Mouse (Mus musculus) lung, embryonic 16.5 days (tissue): ENCODE measurements at regions not wholly inside any gene's neighbourhood (a gene's known extent, or its start where the extent isn't known, plus 50 kb on each side); places are given as distances from the start of the nearest gene placed in this dataset.

Experiments
- ATAC-seq: fragments of 200-750 bp; cut with Nextera tagmentation; 2 replicates; pipeline ENCODE4 v1.8.0; 2017; ENCODE audit warnings: low read depth, mild to moderate bottlenecking, moderate library complexity
- H3K27ac ChIP-seq: fragments of 300-500 bp; sonication (generic); 2 replicates; pipeline ENCODE4 v1.5.1; 2014; ENCODE audit warnings: mild to moderate bottlenecking, control low read depth, low read length
- H3K27me3 ChIP-seq: fragments of 300-500 bp; sonication (generic); 2 replicates; pipeline ENCODE4 v1.6.1; 2014; ENCODE audit warnings: low read depth, low read length, mixed read lengths; ENCODE audit not compliant: control insufficient read depth, insufficient read depth
- H3K36me3 ChIP-seq: fragments of 300-500 bp; sonication (generic); 2 replicates; pipeline ENCODE4 v1.6.1; 2014; ENCODE audit warnings: low read length; ENCODE audit not compliant: control insufficient read depth, insufficient read depth
- H3K4me1 ChIP-seq: fragments of 300-500 bp; sonication (generic); replicated peaks from 2 replicates; pipeline ENCODE4 v1.6.1; 2014; ENCODE audit warnings: low read length, mixed read lengths; ENCODE audit not compliant: control insufficient read depth, insufficient read depth
- H3K4me2 ChIP-seq: fragments of 300-500 bp; sonication (generic); 2 replicates; pipeline ENCODE4 v1.6.1; 2014; ENCODE audit warnings: low read depth, low read length, control low read depth
- H3K4me3 ChIP-seq: fragments of 300-500 bp; sonication (generic); 2 replicates; pipeline ENCODE4 v1.5.1; 2014; ENCODE audit warnings: mild to moderate bottlenecking, low read length, control low read depth
- H3K9ac ChIP-seq: fragments of 300-500 bp; sonication (generic); 2 replicates; pipeline ENCODE4 v1.6.1; 2014; ENCODE audit warnings: low read length, control low read depth
- H3K9me3 ChIP-seq: fragments of 300-500 bp; sonication (generic); 2 replicates; pipeline ENCODE4 v1.6.1; 2016; ENCODE audit warnings: low read length; ENCODE audit not compliant: control insufficient read depth
- WGBS: fragments of 180-500 bp; shearing (Covaris S2); extraction: QIAGEN DNeasy Blood & Tissue Kit; methylation state at CpG from one replicate; pipeline ENCODE4 v1.1.7; 2014; 5-methylcytosine and 5-hydroxymethylcytosine counted together

DNA sequence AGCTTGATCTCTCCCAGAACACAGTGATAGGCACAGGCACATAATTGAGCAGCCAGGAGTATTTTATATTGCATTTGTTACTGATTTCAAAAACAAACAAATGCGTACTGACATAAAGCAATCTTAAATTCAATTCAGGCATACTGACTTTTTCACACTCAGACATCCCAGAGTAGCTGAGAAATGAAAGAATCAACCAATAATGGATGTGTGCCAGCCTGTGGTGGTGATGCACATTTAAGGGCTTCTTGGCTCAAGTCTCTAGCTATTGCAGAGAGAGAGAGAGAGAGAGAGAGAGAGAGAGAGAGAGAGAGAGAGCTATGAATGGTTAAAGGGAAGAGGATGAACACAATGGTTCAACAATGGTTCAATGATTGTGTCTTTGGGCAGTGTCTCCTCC is 426.1 kb upstream of the Nrp1 start:
- Histone ChIP-seq H3K9ac (no peak overlapping the region), H3K4me2 (no peak overlapping the region), H3K36me3 (no peaks in the 10 kb centered on the region), H3K9me3 (no peaks in the 10 kb centered on the region), H3K4me3 (no peak overlapping the region), H3K4me1 (no peaks in the 10 kb centered on the region), H3K27me3 (no peaks in the 10 kb centered on the region), H3K27ac (no peak overlapping the region)
- WGBS = 75% methylated on average over 1 of the region's 1 CpGs
- no peak for ATAC-seq

DNA sequence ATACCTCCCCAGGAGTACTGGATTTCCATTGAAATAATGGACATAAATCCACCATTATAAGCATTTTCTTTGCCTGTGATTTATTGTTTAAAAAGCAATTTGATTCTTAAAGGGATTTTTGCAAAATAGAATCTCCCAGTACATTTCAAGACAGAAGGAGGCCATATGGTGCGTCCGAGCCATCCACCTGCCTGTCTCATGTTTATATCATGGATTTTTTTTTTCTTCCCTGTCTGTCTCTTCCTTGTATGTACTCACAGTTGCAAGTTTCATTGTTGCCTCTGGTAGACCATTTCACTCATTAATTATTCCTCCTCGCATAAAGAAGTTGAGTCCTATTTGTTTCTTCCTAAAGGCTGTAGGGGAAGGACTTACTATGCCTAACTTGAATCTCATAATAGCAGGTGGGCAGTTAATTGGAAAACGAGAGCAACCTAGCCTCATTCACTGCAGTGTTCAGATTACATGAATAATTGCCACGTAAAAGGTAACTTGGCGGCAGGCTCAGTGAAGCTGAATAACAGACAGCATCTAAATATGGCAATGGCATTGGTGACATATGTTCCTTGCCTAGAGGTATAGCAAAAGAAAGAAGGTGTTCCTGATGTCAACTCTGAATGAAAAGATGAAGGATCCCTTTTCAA is 421.5 kb upstream of the Nrp1 start:
- no peaks in the 10 kb centered on the region for H3K9me3 ChIP-seq
- H3K4me2 ChIP-seq = no peak overlapping the region
- H3K36me3 ChIP-seq = no peaks in the 10 kb centered on the region
- H3K4me3 ChIP-seq = no peak overlapping the region
- no peaks in the 10 kb centered on the region for H3K27me3 ChIP-seq
- ATAC-seq = no peak
- H3K4me1 ChIP-seq = no peaks in the 10 kb centered on the region
- WGBS = 86% methylated on average over 6 of the region's 6 CpGs
- H3K27ac ChIP-seq = no peak overlapping the region
- no peak overlapping the region for H3K9ac ChIP-seq

DNA sequence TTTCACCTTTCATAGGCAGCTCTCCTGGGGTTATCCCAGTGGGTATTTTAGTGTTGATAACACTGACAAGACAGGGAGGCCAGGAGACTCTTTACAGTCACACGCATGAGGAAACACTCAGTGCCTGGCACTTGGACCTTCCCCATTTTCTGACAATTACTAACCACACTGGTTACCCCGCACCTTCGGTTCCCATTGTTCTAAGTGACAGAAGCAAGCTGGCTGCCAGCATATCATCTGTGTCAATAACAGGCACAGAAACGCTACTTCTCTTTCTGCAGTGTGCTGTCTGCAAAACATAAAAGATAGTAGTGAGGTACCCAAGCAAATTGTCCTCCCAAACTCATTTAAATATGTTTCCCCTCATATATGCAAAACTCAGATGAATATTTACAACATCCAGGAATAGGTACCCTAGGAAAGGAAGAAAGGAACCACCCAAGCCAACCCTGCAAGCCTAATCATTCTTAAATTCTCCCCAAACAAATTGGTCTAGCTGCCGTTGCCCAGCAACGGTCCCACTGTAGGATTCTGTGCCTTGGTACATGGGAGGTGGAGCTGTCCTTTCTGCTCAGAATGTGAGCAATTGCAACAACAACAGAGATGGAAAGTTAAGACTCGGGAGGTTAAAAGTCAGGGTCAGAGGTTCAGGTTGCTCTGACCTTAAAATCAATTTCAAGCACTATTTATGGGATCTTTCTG is 419.0 kb upstream of the Nrp1 start:
- H3K4me1 ChIP-seq = no peaks in the 10 kb centered on the region
- H3K27me3 ChIP-seq = no peaks in the 10 kb centered on the region
- ATAC-seq = no peak
- H3K9ac ChIP-seq = no peak overlapping the region
- no peak overlapping the region for H3K4me3 ChIP-seq
- no peaks in the 10 kb centered on the region for H3K36me3 ChIP-seq
- WGBS = 48% methylated on average over 7 of the region's 7 CpGs
- H3K4me2 ChIP-seq = no peak overlapping the region
- H3K27ac ChIP-seq = no peak overlapping the region
- H3K9me3 ChIP-seq = no peaks in the 10 kb centered on the region

DNA sequence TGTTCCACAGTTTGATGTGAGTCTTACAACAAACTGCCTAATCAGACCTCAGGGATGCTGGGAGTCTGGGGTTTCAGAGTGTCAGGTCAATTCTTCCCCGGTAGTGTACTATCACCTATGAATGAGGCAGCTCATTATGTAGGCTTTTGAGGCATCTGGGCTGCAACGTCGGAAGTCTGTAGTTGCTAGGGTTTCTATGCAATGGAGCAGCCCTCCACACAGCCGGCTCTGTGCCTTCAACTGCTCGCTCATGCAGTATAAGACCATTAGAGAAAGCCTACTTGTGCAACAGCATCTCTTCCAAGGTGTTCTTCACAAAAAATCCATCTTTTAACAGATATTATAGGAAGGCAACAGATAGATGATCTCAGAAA is 418.4 kb upstream of the Nrp1 start:
- ATAC-seq = no peak
- H3K4me2 ChIP-seq = no peak overlapping the region
- no peak overlapping the region for H3K9ac ChIP-seq
- WGBS = 66% methylated on average over 5 of the region's 5 CpGs
- no peak overlapping the region for H3K4me3 ChIP-seq
- no peaks in the 10 kb centered on the region for H3K27me3 ChIP-seq
- no peak overlapping the region for H3K27ac ChIP-seq
- no peaks in the 10 kb centered on the region for H3K9me3 ChIP-seq
- H3K36me3 ChIP-seq = no peaks in the 10 kb centered on the region
- no peaks in the 10 kb centered on the region for H3K4me1 ChIP-seq

DNA sequence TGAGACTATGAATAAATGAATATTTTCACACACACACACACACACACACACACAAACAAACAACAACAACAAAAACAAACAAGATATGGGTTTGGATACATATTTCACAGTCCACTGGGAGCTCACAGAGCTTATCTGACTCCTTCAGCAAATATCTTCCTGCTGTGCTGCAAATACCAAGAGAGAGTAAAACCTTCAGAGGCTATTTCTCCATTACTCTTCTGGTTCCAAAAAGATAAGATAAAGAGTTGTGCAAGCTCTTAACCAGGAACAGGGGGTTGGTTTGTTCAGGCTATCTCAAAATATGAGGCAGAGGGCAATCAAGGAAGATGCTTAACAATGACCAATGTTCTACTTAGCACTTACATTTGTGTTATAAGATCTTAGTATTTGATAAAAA is 416.1 kb upstream of the Nrp1 start:
- no peaks in the 10 kb centered on the region for H3K36me3 ChIP-seq
- ATAC-seq = no peak
- no peak overlapping the region for H3K9ac ChIP-seq
- no peaks in the 10 kb centered on the region for H3K9me3 ChIP-seq
- no peak overlapping the region for H3K4me3 ChIP-seq
- H3K4me2 ChIP-seq = no peak overlapping the region
- no peaks in the 10 kb centered on the region for H3K27me3 ChIP-seq
- H3K27ac ChIP-seq = no peak overlapping the region
- no peaks in the 10 kb centered on the region for H3K4me1 ChIP-seq

DNA sequence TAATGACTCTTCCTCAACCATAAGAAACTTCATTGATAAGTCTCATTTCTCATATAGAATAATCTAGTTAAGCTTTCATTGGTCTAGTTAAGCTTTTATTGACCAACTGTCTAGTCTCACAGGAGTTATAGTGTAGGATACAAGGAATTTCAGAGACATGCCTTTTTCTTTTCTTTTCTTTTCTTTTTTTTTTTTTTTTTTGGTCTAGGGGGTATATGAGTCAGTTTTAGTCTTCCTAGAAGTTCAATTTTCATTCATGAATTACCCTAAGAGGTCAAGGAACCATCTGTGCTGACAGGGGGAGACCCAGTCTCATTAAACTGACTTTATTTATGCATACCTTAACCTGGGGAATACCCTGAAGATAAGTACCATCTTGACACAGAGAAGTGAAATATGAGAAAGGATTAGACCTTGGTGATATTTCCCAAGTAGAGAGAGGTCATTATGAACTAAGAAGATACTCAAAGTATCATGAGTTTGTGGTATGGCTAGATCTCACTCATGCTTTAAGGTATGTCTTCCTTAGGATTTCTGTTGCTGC is 413.4 kb upstream of the Nrp1 start:
- H3K4me1 ChIP-seq = no peaks in the 10 kb centered on the region
- no peak overlapping the region for H3K4me2 ChIP-seq
- H3K27ac ChIP-seq = no peak overlapping the region
- H3K9me3 ChIP-seq = no peaks in the 10 kb centered on the region
- H3K9ac ChIP-seq = no peak overlapping the region
- H3K36me3 ChIP-seq = no peaks in the 10 kb centered on the region
- H3K27me3 ChIP-seq = no peaks in the 10 kb centered on the region
- ATAC-seq = no peak
- no peak overlapping the region for H3K4me3 ChIP-seq

DNA sequence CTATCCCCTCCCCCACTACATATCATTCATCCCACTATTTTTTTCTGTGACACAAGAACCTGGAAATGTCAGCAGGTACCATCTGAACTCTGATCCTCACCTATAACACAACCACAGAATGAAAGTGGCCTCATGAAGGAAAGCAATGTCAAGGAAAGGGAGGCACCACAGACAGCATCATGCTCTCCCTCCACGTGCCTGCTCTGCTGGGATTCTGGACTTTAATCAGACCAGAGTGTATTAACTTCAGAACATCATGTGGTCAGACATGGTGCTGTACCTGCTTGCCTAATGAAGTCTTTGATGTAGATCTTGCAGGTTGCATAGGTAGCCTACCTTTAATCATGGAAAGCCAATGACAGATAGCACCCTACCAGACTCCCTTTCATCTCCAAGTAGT is 400.8 kb upstream of the Nrp1 start:
- H3K4me3 ChIP-seq = no peak overlapping the region
- ATAC-seq = no peak
- no peaks in the 10 kb centered on the region for H3K36me3 ChIP-seq
- no peak overlapping the region for H3K9ac ChIP-seq
- H3K27me3 ChIP-seq = no peaks in the 10 kb centered on the region
- H3K4me1 ChIP-seq = no peaks in the 10 kb centered on the region
- WGBS = 73% methylated on average over 1 of the region's 1 CpGs
- H3K27ac ChIP-seq = no peak overlapping the region
- no peak overlapping the region for H3K4me2 ChIP-seq
- H3K9me3 ChIP-seq = no peaks in the 10 kb centered on the region

DNA sequence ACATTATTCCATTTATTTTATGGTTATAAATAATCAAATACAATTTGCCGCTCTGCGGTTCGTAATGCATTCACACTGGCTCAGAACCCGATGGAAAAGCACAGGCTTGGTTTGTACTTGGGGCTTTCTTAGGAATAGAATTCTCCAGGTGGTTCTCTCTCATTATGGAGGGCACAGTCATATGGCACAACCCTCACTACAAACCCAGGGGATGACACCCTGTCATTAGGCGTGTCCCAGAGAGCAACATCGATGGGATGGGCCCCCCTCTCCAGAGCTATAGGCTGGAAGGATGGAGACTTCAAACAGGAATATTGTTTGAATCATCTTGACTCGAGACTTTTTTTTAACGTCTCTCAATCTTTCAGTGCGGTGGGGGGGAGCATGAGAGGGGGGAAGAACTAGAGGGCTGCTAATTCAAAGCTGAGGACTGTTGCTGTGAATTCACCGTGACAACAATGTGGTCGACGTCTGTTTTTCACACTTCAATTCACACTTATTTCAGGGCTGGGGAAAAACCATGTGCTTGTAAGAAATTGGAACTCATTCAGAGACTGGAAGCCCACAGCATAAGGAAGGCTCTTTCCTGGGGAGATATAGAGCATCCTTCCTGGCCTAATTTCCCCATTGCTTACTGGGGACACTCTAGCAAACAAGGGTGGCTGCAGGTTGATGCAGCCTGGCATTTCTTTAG is 399.9 kb upstream of the Nrp1 start:
- WGBS = 67% methylated on average over 12 of the region's 12 CpGs
- Histone ChIP-seq H3K4me2 (no peak overlapping the region), H3K9ac (no peak overlapping the region), H3K4me3 (no peak overlapping the region), H3K27ac (no peak overlapping the region), H3K9me3 (no peaks in the 10 kb centered on the region), H3K4me1 (peaks cover 3% of the 10 kb centered on the region), H3K27me3 (no peaks in the 10 kb centered on the region), H3K36me3 (no peaks in the 10 kb centered on the region)
- no peak for ATAC-seq

DNA sequence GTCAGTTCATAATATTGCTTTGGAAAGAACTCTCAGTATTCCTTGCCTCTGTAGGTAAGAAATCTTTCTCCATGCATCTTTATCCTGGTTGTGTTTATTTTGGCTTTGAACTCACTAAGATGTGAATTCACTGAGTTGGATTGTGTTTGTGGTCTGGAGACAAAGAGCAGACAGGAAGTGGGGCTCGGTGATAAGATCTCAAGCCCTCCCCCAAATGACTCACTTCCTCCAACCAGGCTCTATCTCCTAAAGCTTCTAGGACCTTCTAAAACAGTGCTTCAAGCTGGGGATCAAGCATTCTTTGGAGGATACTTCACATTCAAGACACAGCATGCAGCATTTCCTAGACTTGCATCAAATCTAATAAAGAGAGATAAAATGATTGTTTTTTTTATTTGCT is 395.5 kb upstream of the Nrp1 start:
- no peaks in the 10 kb centered on the region for H3K36me3 ChIP-seq
- H3K9me3 ChIP-seq = no peaks in the 10 kb centered on the region
- WGBS = 54% methylated on average over 1 of the region's 1 CpGs
- H3K27me3 ChIP-seq = no peaks in the 10 kb centered on the region
- no peak for ATAC-seq
- H3K4me1 ChIP-seq = peaks cover 11% of the 10 kb centered on the region
- H3K27ac ChIP-seq = no peak overlapping the region
- no peak overlapping the region for H3K9ac ChIP-seq
- H3K4me3 ChIP-seq = no peak overlapping the region
- no peak overlapping the region for H3K4me2 ChIP-seq
